Mouse (Mus musculus) thymus, postnatal 4 days (tissue): ENCODE data around the gene Gm10260.

Source experiments
- DNase-seq: peaks from one replicate; pipeline ENCODE4 v3.0.0; 2021

Gene Gm10260

GRCm38 (mm10) chr13:97760532-97760931 lies at the start of gene Gm10260:
TSS of gene Gm10260 (minus strand) at chr13:97760632.
- no peak for DNase-seq

GRCm38 (mm10) chr13:97809828-97810227 lies 49.4 kb upstream of the Gm10260 start:
- no peak for DNase-seq

- DNase-seq = no peak
Measured at GRCm38 (mm10) chr13:97805907-97806306, 45.5 kb upstream of the Gm10260 start.

GRCm38 (mm10) chr13:97802386-97802785 lies 42.0 kb upstream of the Gm10260 start:
- DNase-seq = no peak

- no peak for DNase-seq
Measured at GRCm38 (mm10) chr13:97797462-97797861, 37.0 kb upstream of the Gm10260 start.

- no peak for DNase-seq
Measured at GRCm38 (mm10) chr13:97794780-97795179, 34.3 kb upstream of the Gm10260 start.

- DNase-seq = no peak
Measured at GRCm38 (mm10) chr13:97793932-97794331, 33.5 kb upstream of the Gm10260 start.

GRCm38 (mm10) chr13:97791664-97792063 lies 31.2 kb upstream of the Gm10260 start:
- DNase-seq = no peak

GRCm38 (mm10) chr13:97789782-97790450 lies 29.5 kb upstream of the Gm10260 start:
- DNase-seq = peak; percentile 37

GRCm38 (mm10) chr13:97785167-97785835 lies 24.9 kb upstream of the Gm10260 start:
- DNase-seq = no peak

DNA sequence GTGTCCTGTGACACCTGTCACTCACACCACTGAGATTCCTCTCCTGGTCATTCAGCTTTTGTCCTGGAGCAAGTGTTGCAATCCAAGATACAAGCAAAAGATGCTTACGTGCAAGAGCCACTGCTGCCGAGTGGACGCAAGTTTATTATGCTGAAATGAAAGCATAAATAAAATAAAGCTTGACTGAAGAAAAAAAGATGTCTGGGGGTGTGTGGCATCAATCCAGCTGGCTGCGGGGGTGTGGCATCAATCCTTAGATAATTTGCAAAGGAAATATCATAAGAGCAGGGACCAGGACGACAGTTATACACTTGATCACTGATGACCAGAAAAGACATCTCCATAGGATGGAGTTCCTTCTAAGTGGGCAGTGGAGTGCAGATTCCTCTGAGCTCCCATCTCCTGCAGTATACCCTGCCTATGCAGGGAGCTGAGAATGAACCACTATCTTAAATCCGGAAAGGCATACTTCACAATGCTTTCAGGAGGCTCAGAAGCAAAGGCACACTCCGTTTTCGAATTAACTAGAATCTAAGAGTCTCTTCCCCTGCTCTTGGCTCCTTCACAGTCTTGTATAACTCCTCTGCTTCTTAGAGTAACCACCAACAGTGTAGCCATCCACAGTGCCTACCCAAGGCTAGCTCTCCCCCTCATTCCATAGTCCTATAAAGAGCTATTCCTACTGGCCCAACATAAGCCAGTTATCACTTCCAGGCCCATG lies 23.2 kb upstream of the Gm10260 start:
- no peak for DNase-seq

GRCm38 (mm10) chr13:97782063-97782462 lies 21.6 kb upstream of the Gm10260 start:
- DNase-seq = no peak

GRCm38 (mm10) chr13:97781637-97782036 lies 21.2 kb upstream of the Gm10260 start:
- DNase-seq = no peak

- DNase-seq = no peak
Measured at GRCm38 (mm10) chr13:97780556-97780955, 20.1 kb upstream of the Gm10260 start.

DNA sequence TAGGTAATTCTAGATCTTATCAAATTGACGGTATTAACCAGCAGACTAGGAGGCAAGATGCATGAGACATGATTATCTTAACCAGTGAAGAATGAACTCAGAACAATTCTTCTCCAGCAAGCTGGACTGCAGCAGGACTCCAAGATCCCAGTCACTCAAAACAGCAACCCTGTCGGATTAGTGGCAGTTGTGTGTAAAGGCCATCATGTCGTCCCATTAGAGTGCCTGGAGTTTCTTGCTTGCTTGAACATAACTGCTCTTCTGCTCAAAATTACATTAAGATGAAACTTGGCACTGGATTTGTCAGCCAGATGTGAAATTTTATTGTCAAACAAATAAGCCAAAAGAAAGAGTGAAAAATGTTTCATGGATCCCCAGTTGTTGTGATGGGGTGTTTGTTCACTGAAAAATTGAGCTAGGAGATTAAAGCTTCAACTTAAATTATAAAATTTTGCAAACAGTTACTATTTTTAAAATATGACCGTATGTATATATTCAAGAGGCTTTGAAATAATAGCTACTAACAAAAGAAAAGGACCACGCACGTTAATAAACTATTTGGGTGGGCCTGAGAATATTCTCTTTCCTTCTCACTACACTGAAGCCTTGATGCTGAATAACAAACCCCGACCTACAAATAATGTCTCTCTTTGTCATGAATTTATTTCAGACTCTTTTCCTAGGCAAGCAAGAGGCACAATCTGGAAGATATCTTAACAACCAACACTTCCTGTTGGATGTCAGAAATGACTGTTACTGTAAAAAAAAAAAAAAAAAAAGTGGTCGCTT lies 19.4 kb upstream of the Gm10260 start:
- no peak for DNase-seq

GRCm38 (mm10) chr13:97778698-97779194 lies 18.3 kb upstream of the Gm10260 start:
- DNase-seq = no peak

GRCm38 (mm10) chr13:97777667-97778066 lies 17.2 kb upstream of the Gm10260 start:
- DNase-seq = no peak

- no peak for DNase-seq
Measured at GRCm38 (mm10) chr13:97776702-97777101, 16.3 kb upstream of the Gm10260 start.

GRCm38 (mm10) chr13:97775907-97776306 lies 15.5 kb upstream of the Gm10260 start:
- no peak for DNase-seq

DNA sequence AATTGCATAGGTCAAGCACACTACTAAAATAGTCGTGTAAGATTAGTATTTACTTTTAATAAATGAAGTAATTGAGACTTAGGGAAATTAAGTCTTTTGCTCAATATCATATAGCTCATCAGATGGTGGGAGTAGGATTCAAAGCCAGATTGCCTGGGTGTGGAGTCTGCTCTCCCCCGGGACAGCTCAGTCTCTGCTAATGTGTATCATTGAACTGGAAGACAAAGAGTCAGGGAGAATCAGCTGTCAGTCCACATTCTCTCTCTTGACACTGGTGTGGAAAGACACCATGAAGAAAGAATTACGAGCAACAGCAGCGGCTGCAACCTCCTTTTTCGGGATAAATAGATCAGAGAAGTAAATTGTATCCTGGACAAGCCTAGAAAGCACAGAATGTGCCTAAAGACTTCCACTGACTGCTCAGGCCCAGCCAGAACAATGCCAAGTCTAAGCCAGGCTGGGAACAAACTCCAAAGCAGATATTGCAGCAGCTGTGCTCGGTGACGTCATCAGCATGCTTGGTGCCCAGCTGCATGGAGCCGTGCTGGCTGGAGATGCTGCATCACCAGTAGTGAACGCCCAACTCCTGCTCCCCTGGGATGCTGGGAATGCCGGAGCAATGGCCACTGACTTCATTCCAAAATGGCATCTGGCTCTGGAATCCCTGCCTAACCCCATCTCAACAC lies 14.5 kb upstream of the Gm10260 start:
- no peak for DNase-seq

DNA sequence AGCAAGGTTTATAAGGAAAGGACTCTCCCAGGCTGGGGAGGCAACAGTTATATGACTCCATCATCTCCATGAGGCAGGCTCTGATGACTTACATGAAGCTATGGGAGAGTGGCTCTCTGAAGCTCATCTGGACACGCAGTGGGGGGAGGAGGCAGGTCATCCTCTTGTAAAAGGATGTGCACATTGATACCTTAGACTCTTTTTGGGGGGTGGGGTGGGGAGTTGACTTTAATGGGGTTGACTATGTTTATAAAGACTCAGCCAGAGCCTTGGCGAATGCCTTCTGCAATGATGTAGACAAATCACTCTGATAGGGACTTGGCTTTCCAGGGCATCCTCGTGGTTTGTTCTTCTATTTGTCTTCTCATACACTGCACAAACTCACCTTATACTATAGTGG lies 8.8 kb upstream of the Gm10260 start:
- DNase-seq = no peak

DNA sequence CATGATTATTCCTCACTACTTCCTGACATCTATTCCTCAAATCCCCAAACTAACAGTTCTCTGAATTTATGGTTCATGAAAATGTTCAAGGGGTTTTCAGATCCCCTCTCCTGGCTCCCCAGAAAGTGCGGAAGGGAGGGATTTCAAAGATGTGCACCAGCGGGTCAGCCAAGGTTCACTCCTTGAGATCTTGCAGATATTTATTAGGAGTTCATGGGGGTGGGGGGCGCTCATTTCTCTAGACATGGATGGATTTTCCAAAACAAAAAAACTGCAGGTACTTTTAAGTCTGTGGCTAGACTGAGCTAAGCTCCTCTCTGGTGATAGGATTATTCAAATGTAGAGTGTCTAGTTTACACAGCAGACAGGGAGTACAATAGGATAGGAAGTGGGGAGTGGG lies 8.4 kb upstream of the Gm10260 start:
- DNase-seq = no peak
